Mouse (Mus musculus): ENCODE results near the gene Nol8. TPM values are rescaled to one million over a fixed set of nuclear protein-coding genes. Genes with fewer than 3 reads are reported as not detected.
A peak's percentile ranks its signal among the peaks of the same experiment; 100 is the strongest.

Gene Nol8
- polyA plus RNA-seq, 1 experiment from 2014 or later: 14.1 TPM

- Histone ChIP-seq H3K4me3 (ENCODE audit: low read depth, low read length) (peak overlapping the region; percentile 63), H3K27me3 (replicated peaks; ENCODE audit: control insufficient read depth, insufficient read depth, low read length) (no peaks in the 10 kb centered on the region), H3K9me3 (ENCODE audit: control insufficient read depth, low read length) (no peaks in the 10 kb centered on the region), H3K27ac (replicated peaks; ENCODE audit: low read depth, low read length) (no peak overlapping the region), H3K36me3 (ENCODE audit: control insufficient read depth, insufficient read depth, low read length) (0 out of 2 replicates have a peak, but pooled peaks cover 5% of the 10 kb centered on the region), H3K4me1 (ENCODE audit: control insufficient read depth, insufficient read depth, low read length) (peaks cover 13% of the 10 kb centered on the region; the same call in 1 of the 2 replicates), H3K4me2 (ENCODE audit: low read depth, low read length) (peak overlapping the region; percentile 89), H3K9ac (ENCODE audit: low read depth, low read length) (peak overlapping the region; percentile 63)
- DNase-seq (ENCODE audit: low spot score) (peak; percentile 80), ATAC-seq (ENCODE audit: low read depth) (peak; percentile 78)
- under 1% methylated on average over 16 of the region's 16 CpGs for WGBS
Measured at GRCm38 (mm10) chr13:49653180-49653541, 283 bp downstream of the Nol8 start.

- no peak overlapping the region for H3K9ac ChIP-seq (ENCODE audit: low read depth, low read length)
- 79% methylated on average over 2 of the region's 2 CpGs for WGBS
- no peak overlapping the region for H3K4me3 ChIP-seq (ENCODE audit: low read depth, low read length)
- H3K36me3 ChIP-seq (ENCODE audit: control insufficient read depth, insufficient read depth, low read length): peaks cover 45% of the 10 kb centered on the region
- H3K4me1 ChIP-seq (ENCODE audit: control insufficient read depth, insufficient read depth, low read length): peaks cover 7% of the 10 kb centered on the region; the same call in 1 of the 2 replicates
- no peaks in the 10 kb centered on the region for H3K27me3 ChIP-seq (replicated peaks; ENCODE audit: control insufficient read depth, insufficient read depth, low read length)
- no peak overlapping the region for H3K4me2 ChIP-seq (ENCODE audit: low read depth, low read length)
- DNase-seq (ENCODE audit: low spot score): no peak
- no peak overlapping the region for H3K27ac ChIP-seq (replicated peaks; ENCODE audit: low read depth, low read length)
- no peak for ATAC-seq (ENCODE audit: low read depth)
- no peaks in the 10 kb centered on the region for H3K9me3 ChIP-seq (ENCODE audit: control insufficient read depth, low read length)
Measured at GRCm38 (mm10) chr13:49677793-49678192, 24.9 kb downstream of the Nol8 start.

- H3K9ac ChIP-seq (ENCODE audit: low read depth, low read length): peak within 1 kb of the TSS; percentile 86
- H3K4me1 ChIP-seq (ENCODE audit: control insufficient read depth, insufficient read depth, low read length): peaks cover 13% of the 10 kb centered on the region; the same call in 1 of the 2 replicates
- H3K27ac ChIP-seq (replicated peaks; ENCODE audit: low read depth, low read length): peak within 1 kb of the TSS; percentile 74; the same call in 1 of the 2 replicates
- no peaks in the 10 kb centered on the region for H3K9me3 ChIP-seq (ENCODE audit: control insufficient read depth, low read length)
- no peaks in the 10 kb centered on the region for H3K27me3 ChIP-seq (replicated peaks; ENCODE audit: control insufficient read depth, insufficient read depth, low read length)
- H3K4me3 ChIP-seq (ENCODE audit: low read depth, low read length): peak within 1 kb of the TSS; percentile 89
- DNase-seq (ENCODE audit: low spot score) (peak; percentile 98), ATAC-seq (ENCODE audit: low read depth) (peak; percentile 100)
- WGBS: 5% methylated on average over 26 of the region's 26 CpGs
- H3K4me2 ChIP-seq (ENCODE audit: low read depth, low read length): peak within 1 kb of the TSS; percentile 88
- peaks cover 23% of the 10 kb centered on the region for H3K36me3 ChIP-seq (ENCODE audit: control insufficient read depth, insufficient read depth, low read length)
Measured at GRCm38 (mm10) chr13:49681351-49682232, 28.7 kb downstream of the Nol8 start, which contains the start of gene Iars. TSS of gene Iars (plus strand) at chr13:49682100.

GRCm38 (mm10) chr13:49682233-49682846 is 29.5 kb downstream of the Nol8 start:
- Histone ChIP-seq H3K9ac (ENCODE audit: low read depth, low read length) (peak overlapping the region; percentile 86), H3K4me1 (ENCODE audit: control insufficient read depth, insufficient read depth, low read length) (peaks cover 13% of the 10 kb centered on the region; the same call in 1 of the 2 replicates), H3K27ac (replicated peaks; ENCODE audit: low read depth, low read length) (peak overlapping the region; percentile 74; the same call in 1 of the 2 replicates), H3K4me2 (ENCODE audit: low read depth, low read length) (peak overlapping the region; percentile 88), H3K36me3 (ENCODE audit: control insufficient read depth, insufficient read depth, low read length) (0 out of 2 replicates have a peak, but pooled peaks cover 17% of the 10 kb centered on the region), H3K9me3 (ENCODE audit: control insufficient read depth, low read length) (no peaks in the 10 kb centered on the region), H3K4me3 (ENCODE audit: low read depth, low read length) (peak overlapping the region; percentile 89), H3K27me3 (replicated peaks; ENCODE audit: control insufficient read depth, insufficient read depth, low read length) (no peaks in the 10 kb centered on the region)
- 0% methylated on average over 20 of the region's 20 CpGs for WGBS
- peak; percentile 0 for DNase-seq (ENCODE audit: low spot score)
- ATAC-seq (ENCODE audit: low read depth): peak; percentile 3; the same call in 1 of the 2 replicates

GRCm38 (mm10) chr13:49684266-49684665 is 31.4 kb downstream of the Nol8 start:
- Histone ChIP-seq H3K4me2 (ENCODE audit: low read depth, low read length) (no peak overlapping the region), H3K9me3 (ENCODE audit: control insufficient read depth, low read length) (no peaks in the 10 kb centered on the region), H3K4me3 (ENCODE audit: low read depth, low read length) (no peak overlapping the region), H3K9ac (ENCODE audit: low read depth, low read length) (no peak overlapping the region), H3K27ac (replicated peaks; ENCODE audit: low read depth, low read length) (no peak overlapping the region), H3K36me3 (ENCODE audit: control insufficient read depth, insufficient read depth, low read length) (peaks cover 20% of the 10 kb centered on the region), H3K4me1 (ENCODE audit: control insufficient read depth, insufficient read depth, low read length) (peaks cover 13% of the 10 kb centered on the region; the same call in 1 of the 2 replicates), H3K27me3 (replicated peaks; ENCODE audit: control insufficient read depth, insufficient read depth, low read length) (no peaks in the 10 kb centered on the region)
- ATAC-seq (ENCODE audit: low read depth) (no peak), DNase-seq (ENCODE audit: low spot score) (no peak)
- 83% methylated on average over 4 of the region's 4 CpGs for WGBS

- Histone ChIP-seq H3K27me3 (replicated peaks; ENCODE audit: control insufficient read depth, insufficient read depth, low read length) (no peaks in the 10 kb centered on the region), H3K9ac (ENCODE audit: low read depth, low read length) (no peak overlapping the region), H3K4me1 (ENCODE audit: control insufficient read depth, insufficient read depth, low read length) (no peaks in the 10 kb centered on the region), H3K4me3 (ENCODE audit: low read depth, low read length) (no peak overlapping the region), H3K4me2 (ENCODE audit: low read depth, low read length) (no peak overlapping the region), H3K9me3 (ENCODE audit: control insufficient read depth, low read length) (no peaks in the 10 kb centered on the region), H3K27ac (replicated peaks; ENCODE audit: low read depth, low read length) (no peak overlapping the region), H3K36me3 (ENCODE audit: control insufficient read depth, insufficient read depth, low read length) (peaks cover 63% of the 10 kb centered on the region)
- ATAC-seq (ENCODE audit: low read depth): no peak
- WGBS: 96% methylated on average over 5 of the region's 5 CpGs
- no peak for DNase-seq (ENCODE audit: low spot score)
Measured at GRCm38 (mm10) chr13:49691056-49691455, 38.2 kb downstream of the Nol8 start.

GRCm38 (mm10) chr13:49703216-49703779 is 50.4 kb downstream of the Nol8 start:
- Histone ChIP-seq H3K4me3 (ENCODE audit: low read depth, low read length) (no peak overlapping the region), H3K27ac (replicated peaks; ENCODE audit: low read depth, low read length) (no peak overlapping the region), H3K9me3 (ENCODE audit: control insufficient read depth, low read length) (no peaks in the 10 kb centered on the region), H3K4me1 (ENCODE audit: control insufficient read depth, insufficient read depth, low read length) (no peaks in the 10 kb centered on the region), H3K27me3 (replicated peaks; ENCODE audit: control insufficient read depth, insufficient read depth, low read length) (no peaks in the 10 kb centered on the region), H3K36me3 (ENCODE audit: control insufficient read depth, insufficient read depth, low read length) (peaks cover 77% of the 10 kb centered on the region), H3K9ac (ENCODE audit: low read depth, low read length) (no peak overlapping the region), H3K4me2 (ENCODE audit: low read depth, low read length) (no peak overlapping the region)
- ATAC-seq (ENCODE audit: low read depth): no peak
- 92% methylated on average over 11 of the region's 11 CpGs for WGBS
- no peak for DNase-seq (ENCODE audit: low spot score)

GRCm38 (mm10) chr13:49706032-49706690 is 53.3 kb downstream of the Nol8 start:
- no peaks in the 10 kb centered on the region for H3K4me1 ChIP-seq (ENCODE audit: control insufficient read depth, insufficient read depth, low read length)
- no peak overlapping the region for H3K27ac ChIP-seq (replicated peaks; ENCODE audit: low read depth, low read length)
- no peak overlapping the region for H3K9ac ChIP-seq (ENCODE audit: low read depth, low read length)
- H3K4me2 ChIP-seq (ENCODE audit: low read depth, low read length): no peak overlapping the region
- DNase-seq (ENCODE audit: low spot score) (no peak), ATAC-seq (ENCODE audit: low read depth) (no peak)
- 82% methylated on average over 3 of the region's 3 CpGs for WGBS
- H3K36me3 ChIP-seq (ENCODE audit: control insufficient read depth, insufficient read depth, low read length): peaks cover 93% of the 10 kb centered on the region
- no peaks in the 10 kb centered on the region for H3K9me3 ChIP-seq (ENCODE audit: control insufficient read depth, low read length)
- no peaks in the 10 kb centered on the region for H3K27me3 ChIP-seq (replicated peaks; ENCODE audit: control insufficient read depth, insufficient read depth, low read length)
- no peak overlapping the region for H3K4me3 ChIP-seq (ENCODE audit: low read depth, low read length)

All from embryonic facial prominence, embryonic 14.5 days (tissue).